ENCODE assay signal across 8 mouse cellular contexts in the genomic region with DNA sequence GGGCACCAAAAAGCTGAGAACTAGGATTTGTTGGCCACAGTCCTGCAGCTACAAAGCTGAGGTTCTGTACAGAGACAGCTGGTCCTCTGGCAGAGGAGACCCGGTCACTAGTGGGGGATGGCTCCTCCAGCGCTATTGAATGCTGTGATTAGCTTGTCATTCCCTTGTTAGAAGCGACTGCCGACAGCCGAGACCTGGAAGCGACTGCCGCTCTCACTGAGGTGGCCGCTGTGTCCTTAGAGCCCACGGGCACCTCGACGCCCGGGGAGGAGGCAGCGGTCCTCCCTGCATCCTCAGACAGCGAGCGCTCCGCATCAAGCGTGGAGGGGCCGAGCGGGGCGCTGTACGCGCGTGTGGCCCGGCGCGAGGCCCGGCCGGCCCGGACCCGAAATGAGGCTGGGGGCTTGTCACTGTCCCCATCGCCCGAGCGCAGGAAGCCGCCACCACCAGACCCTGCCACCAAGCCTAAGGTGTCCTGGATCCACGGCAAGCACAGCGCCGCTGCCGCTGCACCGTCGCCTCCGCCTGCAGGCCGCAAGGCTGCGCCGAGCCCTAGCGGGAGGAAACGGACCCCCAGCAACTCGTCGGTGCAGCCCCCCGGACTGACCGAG. TPM values are rescaled to one million over a fixed set of nuclear protein-coding genes. Genes with fewer than 3 reads are reported as not detected.
DNase-seq lines count a peak whose midpoint lies in the region; ATAC-seq lines count a peak whose summit lies in the region.

No protein-coding gene starts in this region.

- H3K4me3 ChIP-seq in embryonic facial prominence, embryonic 15.5 days (replicated peaks), result peak overlapping the region; percentile 44
- H3K4me3 ChIP-seq in intestine, embryonic 15.5 days (replicated peaks), result peak overlapping the region; percentile 44
- peak overlapping the region; percentile 73 for H3K4me3 ChIP-seq in midbrain, embryonic 16.5 days (ENCODE audit: low read depth, low read length)

- peak; percentile 60 for DNase-seq in kidney, postnatal 10 days
- DNase-seq in kidney, adult 11 months, result no peak
- no peak for DNase-seq in frontal cortex, postnatal 10 days (ENCODE audit: low spot score in 2 of 2)
- no peak for DNase-seq in gastrocnemius, postnatal 36 days

- peak overlapping the region; percentile 81 for H3K4me2 ChIP-seq in embryonic facial prominence, embryonic 15.5 days (replicated peaks)
- peak overlapping the region; percentile 93 for H3K4me2 ChIP-seq in intestine, embryonic 15.5 days (replicated peaks)
- peak overlapping the region; percentile 96 for H3K4me2 ChIP-seq in midbrain, embryonic 16.5 days (ENCODE audit: low read length)

- H3K27ac ChIP-seq in embryonic facial prominence, embryonic 15.5 days (replicated peaks), result peak overlapping the region; percentile 91
- H3K27ac ChIP-seq in intestine, embryonic 15.5 days, result peak overlapping the region; percentile 34; the same call in 1 of the 2 replicates
- H3K27ac ChIP-seq in midbrain, embryonic 16.5 days (ENCODE audit: low read length), result peak overlapping the region; percentile 93

- H3K9me3 ChIP-seq in embryonic facial prominence, embryonic 15.5 days (replicated peaks), result no peaks in the 10 kb centered on the region
- no peaks in the 10 kb centered on the region for H3K9me3 ChIP-seq in intestine, embryonic 15.5 days
- no peaks in the 10 kb centered on the region for H3K9me3 ChIP-seq in midbrain, embryonic 16.5 days (replicated peaks; ENCODE audit: control insufficient read depth, low read length, poor library complexity, severe bottlenecking)

- WGBS in embryonic facial prominence, embryonic 15.5 days, result 7% methylated on average over 50 of the region's 50 CpGs
- 21% methylated on average over 50 of the region's 50 CpGs for WGBS in intestine, embryonic 15.5 days
- 2% methylated on average over 50 of the region's 50 CpGs for WGBS in midbrain, embryonic 16.5 days

- no peaks in the 10 kb centered on the region; the same call in 1 of the 2 replicates for H3K36me3 ChIP-seq in embryonic facial prominence, embryonic 15.5 days
- 0 out of 2 replicates have a peak, but pooled peaks cover 5% of the 10 kb centered on the region for H3K36me3 ChIP-seq in intestine, embryonic 15.5 days
- H3K36me3 ChIP-seq in midbrain, embryonic 16.5 days (ENCODE audit: control insufficient read depth, insufficient read depth, low read length), result no peaks in the 10 kb centered on the region

- peaks cover 92% of the 10 kb centered on the region for H3K4me1 ChIP-seq in embryonic facial prominence, embryonic 15.5 days
- H3K4me1 ChIP-seq in intestine, embryonic 15.5 days (replicated peaks), result peaks cover 70% of the 10 kb centered on the region
- peaks cover 41% of the 10 kb centered on the region for H3K4me1 ChIP-seq in midbrain, embryonic 16.5 days (ENCODE audit: control insufficient read depth, insufficient read depth, low read length)

- intact Hi-C loops in gastrocnemius, postnatal 36 days (cut with DNase I), result no loop called here

- ATAC-seq in activated CD4-positive, CD25-positive, alpha-beta regulatory T cell, adult 4 months, result peak; percentile 9
- ATAC-seq in embryonic facial prominence, embryonic 15.5 days (ENCODE audit: insufficient number of reproducible peaks, low FRiP score, low TSS enrichment, low read depth), result no peak
- peak; percentile 1; the same call in 1 of the 2 replicates for ATAC-seq in intestine, embryonic 15.5 days
- ATAC-seq in midbrain, embryonic 16.5 days, result peak; percentile 40

- H3K27me3 ChIP-seq in embryonic facial prominence, embryonic 15.5 days, result peaks cover 34% of the 10 kb centered on the region
- H3K27me3 ChIP-seq in intestine, embryonic 15.5 days (replicated peaks), result peaks cover 51% of the 10 kb centered on the region
- H3K27me3 ChIP-seq in midbrain, embryonic 16.5 days (ENCODE audit: control insufficient read depth, insufficient read depth, low read depth, low read length), result peaks cover 39% of the 10 kb centered on the region

- H3K9ac ChIP-seq in embryonic facial prominence, embryonic 15.5 days, result peak overlapping the region; percentile 45
- peak overlapping the region; percentile 57 for H3K9ac ChIP-seq in intestine, embryonic 15.5 days
- peak overlapping the region; percentile 93 for H3K9ac ChIP-seq in midbrain, embryonic 16.5 days (ENCODE audit: low read depth, low read length)

RNA-seq across cellular contexts. Expression of a gene that starts 9.6 kb away (rescaled TPM):
- not detected for polyA plus RNA-seq in activated CD4-positive, CD25-positive, alpha-beta regulatory T cell, adult 4 months (2017; shearing (Covaris generic))
- polyA plus RNA-seq in embryonic facial prominence, embryonic 15.5 days (2015; fragmentation: Nextera tagmentation; extraction: Ambion mirVana), result 40.7 and 43.4 TPM in 2 replicates
- polyA plus RNA-seq in intestine, embryonic 15.5 days (2015; fragmentation: Nextera tagmentation; extraction: Ambion mirVana), result 11.5 and 11.7 TPM in 2 replicates
- polyA plus RNA-seq in midbrain, embryonic 16.5 days (2015; fragmentation: Nextera tagmentation; extraction: Ambion mirVana), result 0.88 and 1.2 TPM in 2 replicates
- 1 to 10 TPM; 3.6 to 4.5 TPM for total RNA-seq in gastrocnemius, postnatal 36 days (2021)

RNA-seq across cellular contexts. Expression of a gene that starts 26.2 kb away (rescaled TPM):
- polyA plus RNA-seq in activated CD4-positive, CD25-positive, alpha-beta regulatory T cell, adult 4 months (2017; shearing (Covaris generic)), result not detected
- polyA plus RNA-seq in embryonic facial prominence, embryonic 15.5 days (2015; fragmentation: Nextera tagmentation; extraction: Ambion mirVana), result 0.30 and 0.52 TPM in 2 replicates
- polyA plus RNA-seq in intestine, embryonic 15.5 days (2015; fragmentation: Nextera tagmentation; extraction: Ambion mirVana), result not detected in 2 replicates
- 3.8 and 4.2 TPM in 2 replicates for polyA plus RNA-seq in midbrain, embryonic 16.5 days (2015; fragmentation: Nextera tagmentation; extraction: Ambion mirVana)
- not detected for total RNA-seq in gastrocnemius, postnatal 36 days (2021)

RNA-seq across cellular contexts. Expression of a gene that starts 31.5 kb away (rescaled TPM):
- polyA plus RNA-seq in activated CD4-positive, CD25-positive, alpha-beta regulatory T cell, adult 4 months (2017; shearing (Covaris generic)), result 1 to 10 TPM; 2.7 to 3.3 TPM
- 2.8 and 3.9 TPM in 2 replicates for polyA plus RNA-seq in embryonic facial prominence, embryonic 15.5 days (2015; fragmentation: Nextera tagmentation; extraction: Ambion mirVana)
- polyA plus RNA-seq in intestine, embryonic 15.5 days (2015; fragmentation: Nextera tagmentation; extraction: Ambion mirVana), result 2.0 and 3.1 TPM in 2 replicates
- 3.3 and 4.4 TPM in 2 replicates for polyA plus RNA-seq in midbrain, embryonic 16.5 days (2015; fragmentation: Nextera tagmentation; extraction: Ambion mirVana)
- total RNA-seq in gastrocnemius, postnatal 36 days (2021), result 1 to 10 TPM in 1 of 2 experiments, under 1 TPM in 1; 0.74 to 1.1 TPM

RNA-seq across cellular contexts. Expression of a gene that starts 47.3 kb away (rescaled TPM):
- 10 to 100 TPM; 11.8 to 16.3 TPM for polyA plus RNA-seq in activated CD4-positive, CD25-positive, alpha-beta regulatory T cell, adult 4 months (2017; shearing (Covaris generic))
- 91.5 and 93.4 TPM in 2 replicates for polyA plus RNA-seq in embryonic facial prominence, embryonic 15.5 days (2015; fragmentation: Nextera tagmentation; extraction: Ambion mirVana)
- 52.3 and 55.6 TPM in 2 replicates for polyA plus RNA-seq in intestine, embryonic 15.5 days (2015; fragmentation: Nextera tagmentation; extraction: Ambion mirVana)
- polyA plus RNA-seq in midbrain, embryonic 16.5 days (2015; fragmentation: Nextera tagmentation; extraction: Ambion mirVana), result 86.0 and 89.4 TPM in 2 replicates
- 10 to 100 TPM; 16.8 to 20.9 TPM for total RNA-seq in gastrocnemius, postnatal 36 days (2021)

Comparison
In these comparisons a context has a peak if more than half of its experiments do, and no peak if none do; other contexts are left out.
1. H3K27ac ChIP-seq: peak in every context shown above with its lines; median percentile 93 in midbrain, embryonic 16.5 days; 91 in embryonic facial prominence, embryonic 15.5 days; 34 in intestine, embryonic 15.5 days.